Mouse (Mus musculus): ENCODE data around the gene Ubtd1.

DNA sequence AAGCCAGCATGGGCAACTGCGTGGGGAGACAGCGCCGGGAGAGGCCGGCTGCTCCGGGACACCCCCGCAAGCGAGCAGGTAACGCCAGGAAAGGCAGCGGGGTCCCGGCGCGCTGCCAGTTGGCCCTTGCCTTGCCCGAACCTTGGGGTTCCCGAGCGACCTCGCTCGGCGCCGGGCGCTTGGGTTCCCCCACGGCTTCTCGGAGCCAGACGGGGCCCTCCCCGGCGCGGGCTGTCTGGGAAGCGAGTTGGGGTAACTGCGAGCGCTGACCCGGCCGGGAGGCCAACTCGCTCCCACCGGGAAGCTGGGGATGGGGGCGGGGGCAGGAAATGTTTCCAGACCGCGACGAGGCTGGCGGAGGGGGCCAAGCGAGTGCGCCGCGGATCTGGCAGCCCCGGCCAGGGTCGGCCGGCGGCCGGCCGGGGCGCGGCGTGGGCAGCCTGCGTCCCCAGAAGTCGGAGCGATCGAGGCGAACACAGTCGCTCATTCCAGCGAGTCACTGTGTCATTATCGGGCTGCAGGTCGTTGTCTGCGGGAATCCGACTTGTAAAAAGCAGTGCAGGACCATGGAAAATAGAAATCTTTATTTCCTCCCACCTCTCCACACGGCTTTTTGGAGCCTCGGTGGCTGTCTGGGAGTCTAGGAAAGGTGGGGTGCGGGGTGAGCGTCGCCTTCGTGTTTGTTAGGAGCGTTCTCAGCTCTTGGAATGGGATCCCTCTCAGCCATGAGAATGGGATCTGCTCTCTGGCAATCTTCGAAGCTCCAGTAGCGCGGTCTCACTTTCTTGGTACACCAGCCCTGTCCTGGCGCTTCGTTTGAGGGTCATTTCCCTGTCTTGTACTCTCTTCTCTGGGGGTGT, 598 bp downstream of the Ubtd1 start:
- no peak for TF ChIP-seq POLR2A (IDR thresholded peaks at IDR 0.05; ENCODE audit: low read depth, low read length)
- no peak for TF ChIP-seq MAX (IDR thresholded peaks at IDR 0.05; ENCODE audit: low read length)
- TF ChIP-seq EP300 (IDR thresholded peaks at IDR 0.05; ENCODE audit: low read length) = no peak
- TF ChIP-seq MYC (IDR thresholded peaks at IDR 0.05; ENCODE audit: low read depth, low read length) = no peak
- TF ChIP-seq CTCF (conservative IDR thresholded peaks at IDR 0.05 in 1 of 2, IDR thresholded peaks at IDR 0.05 in 1 of 2; ENCODE audit: low read depth in 2 of 2, low read length in 2 of 2) = no peak
- no peak for TF ChIP-seq KAT2A (IDR thresholded peaks at IDR 0.05; ENCODE audit: insufficient replicate concordance, low read length)

Data from CH12.LX (cell line).